7 mouse cellular contexts compared by ENCODE assay signal in genomic region chr17:47502707-47503045, GRCm38 (mm10). TPM values are rescaled to one million over a fixed set of nuclear protein-coding genes. Genes with fewer than 3 reads are reported as not detected.
DNase-seq lines count a peak whose midpoint lies in the region; ATAC-seq and TF ChIP-seq lines count a peak whose summit lies in the region.
"Not testable (repeated sequence)": the region's sequence is repeated elsewhere in the genome, so short reads cannot be mapped to it uniquely, and the experiment has no call there.

No protein-coding gene starts in this region.

- H3K4me2 ChIP-seq in heart, embryonic 15.5 days: peak overlapping the region; percentile 85
- peak overlapping the region; percentile 57; the same call in 1 of the 2 replicates for H3K4me2 ChIP-seq in intestine, embryonic 15.5 days (replicated peaks)
- H3K4me2 ChIP-seq in limb, embryonic 12.5 days: peak overlapping the region; percentile 84; the same call in 1 of the 2 replicates
- H3K4me2 ChIP-seq in liver, postnatal 0 days (ENCODE audit: low read depth, low read length): peak overlapping the region; percentile 74
- H3K4me2 ChIP-seq in midbrain, embryonic 15.5 days: peak overlapping the region; percentile 89; the same call in 1 of the 2 replicates

- TF ChIP-seq CTCF in MEL (IDR thresholded peaks at IDR 0.05 in 2 of 3, conservative IDR thresholded peaks at IDR 0.05 in 1 of 3; ENCODE audit: control insufficient read depth in 1 of 3, insufficient read depth in 1 of 3, low read depth in 2 of 3, low read length in 3 of 3, poor library complexity in 1 of 3, severe bottlenecking in 1 of 3); liver, postnatal 0 days (IDR thresholded peaks at IDR 0.05; ENCODE audit: low read depth): not testable (repeated sequence)

- not testable (repeated sequence) for TF ChIP-seq RAD21 in MEL (IDR thresholded peaks at IDR 0.05; ENCODE audit: low read depth, low read length)

- H3K9me3 ChIP-seq in MEL (replicated peaks; ENCODE audit: insufficient read depth, low read length); forebrain, embryonic 10.5 days; heart, embryonic 15.5 days (replicated peaks); intestine, embryonic 15.5 days; limb, embryonic 12.5 days; liver, postnatal 0 days (ENCODE audit: low read length); midbrain, embryonic 15.5 days: not testable (repeated sequence)

- H3K27ac ChIP-seq in MEL (ENCODE audit: control insufficient read depth, low read depth, low read length): peak overlapping the region; percentile 37
- H3K27ac ChIP-seq in forebrain, embryonic 10.5 days: 0 out of 2 replicates have a peak overlapping the region, but pooled peaks have one; percentile 96
- H3K27ac ChIP-seq in heart, embryonic 15.5 days: peak overlapping the region; percentile 85; the same call in 1 of the 2 replicates
- not testable (repeated sequence) for H3K27ac ChIP-seq in intestine, embryonic 15.5 days; limb, embryonic 12.5 days
- H3K27ac ChIP-seq in liver, postnatal 0 days (ENCODE audit: low read depth): peak overlapping the region; percentile 70; the same call in 1 of the 2 replicates
- H3K27ac ChIP-seq in midbrain, embryonic 15.5 days: 0 out of 2 replicates have a peak overlapping the region, but pooled peaks have one; percentile 20

- ATAC-seq in heart, embryonic 15.5 days (replicated peaks; ENCODE audit: insufficient number of reproducible peaks, insufficient read depth, low FRiP score, low read depth); intestine, embryonic 15.5 days; limb, embryonic 12.5 days (ENCODE audit: insufficient number of reproducible peaks, insufficient read depth, low FRiP score, low TSS enrichment, low read depth); liver, postnatal 0 days; midbrain, embryonic 15.5 days (replicated peaks): not testable (repeated sequence)

- not testable (repeated sequence) for TF ChIP-seq EP300 in MEL (IDR thresholded peaks at IDR 0.05; ENCODE audit: low read depth in 1 of 2, low read length in 2 of 2); liver, postnatal 0 days (IDR thresholded peaks at IDR 0.05; ENCODE audit: low read depth)

- not testable (repeated sequence) for H3K27me3 ChIP-seq in MEL (ENCODE audit: control insufficient read depth in 1 of 2, insufficient read depth in 2 of 2, low read length in 2 of 2); forebrain, embryonic 10.5 days (ENCODE audit: poor library complexity, severe bottlenecking); heart, embryonic 15.5 days; intestine, embryonic 15.5 days (replicated peaks); limb, embryonic 12.5 days; liver, postnatal 0 days (ENCODE audit: insufficient read depth, low read length); midbrain, embryonic 15.5 days (replicated peaks)

- H3K36me3 ChIP-seq in MEL (ENCODE audit: control insufficient read depth in 1 of 2, insufficient read depth in 2 of 2, low read length in 2 of 2): peaks cover 1 to 11% of the 10 kb centered on the region in 2 experiments; a peak in 3 of 4 replicates
- peaks cover 27% of the 10 kb centered on the region for H3K36me3 ChIP-seq in forebrain, embryonic 10.5 days (replicated peaks)
- peaks cover 21% of the 10 kb centered on the region for H3K36me3 ChIP-seq in heart, embryonic 15.5 days
- H3K36me3 ChIP-seq in intestine, embryonic 15.5 days: peaks cover 10% of the 10 kb centered on the region
- peaks cover 25% of the 10 kb centered on the region for H3K36me3 ChIP-seq in limb, embryonic 12.5 days
- H3K36me3 ChIP-seq in liver, postnatal 0 days (replicated peaks; ENCODE audit: insufficient read depth, low read length): peaks cover 23% of the 10 kb centered on the region
- H3K36me3 ChIP-seq in midbrain, embryonic 15.5 days (replicated peaks): not testable (repeated sequence)

- TF ChIP-seq POLR2A in MEL (IDR thresholded peaks at IDR 0.05; ENCODE audit: control insufficient read depth in 1 of 2, insufficient read depth in 1 of 2, low read depth in 1 of 2, low read length in 2 of 2, poor library complexity in 1 of 2): not testable (repeated sequence)

- H3K4me1 ChIP-seq in MEL (ENCODE audit: control insufficient read depth in 1 of 2, insufficient read depth in 2 of 2, low read length in 2 of 2): peaks cover 7 to 38% of the 10 kb centered on the region in 2 experiments; a peak in 3 of 4 replicates
- peaks cover 37% of the 10 kb centered on the region for H3K4me1 ChIP-seq in forebrain, embryonic 10.5 days
- peaks cover 38% of the 10 kb centered on the region for H3K4me1 ChIP-seq in heart, embryonic 15.5 days (replicated peaks)
- H3K4me1 ChIP-seq in intestine, embryonic 15.5 days (replicated peaks): peaks cover 32% of the 10 kb centered on the region
- H3K4me1 ChIP-seq in limb, embryonic 12.5 days (replicated peaks): peaks cover 35% of the 10 kb centered on the region
- peaks cover 39% of the 10 kb centered on the region for H3K4me1 ChIP-seq in liver, postnatal 0 days (ENCODE audit: insufficient read depth)
- H3K4me1 ChIP-seq in midbrain, embryonic 15.5 days: peaks cover 23% of the 10 kb centered on the region

- peak overlapping the region; percentile 44 for H3K9ac ChIP-seq in MEL (ENCODE audit: control insufficient read depth, low read depth, low read length, poor library complexity, severe bottlenecking)
- H3K9ac ChIP-seq in heart, embryonic 15.5 days; intestine, embryonic 15.5 days; limb, embryonic 12.5 days (replicated peaks); midbrain, embryonic 15.5 days: not testable (repeated sequence)
- H3K9ac ChIP-seq in liver, postnatal 0 days (replicated peaks): peak overlapping the region; percentile 70; the same call in 1 of the 2 replicates

- H3K79me2 ChIP-seq in MEL (ENCODE audit: control insufficient read depth, insufficient read depth, low read length, poor library complexity): not testable (repeated sequence)

- not testable (repeated sequence) for DNase-seq in MEL (ENCODE audit: low read depth, low spot score); forebrain, embryonic 10.5 days (ENCODE audit: extremely low spot score, low spot score); liver, postnatal 0 days

- WGBS in forebrain, embryonic 10.5 days: 84% methylated on average over 6 of the region's 6 CpGs
- WGBS in heart, embryonic 15.5 days: 79% methylated on average over 6 of the region's 6 CpGs
- WGBS in intestine, embryonic 15.5 days: 76% methylated on average over 6 of the region's 6 CpGs
- WGBS in limb, embryonic 12.5 days: 83% methylated on average over 6 of the region's 6 CpGs
- WGBS in liver, postnatal 0 days (ENCODE audit: insufficient replicate concordance): 77% methylated on average over 6 of the region's 6 CpGs
- WGBS in midbrain, embryonic 15.5 days: 76% methylated on average over 6 of the region's 6 CpGs

- peak overlapping the region in 1 of 2 experiments; percentile 46; a peak in 1 of 4 replicates for H3K4me3 ChIP-seq in MEL (ENCODE audit: control insufficient read depth in 1 of 2, insufficient read depth in 1 of 2, low read depth in 2 of 2, low read length in 2 of 2)
- H3K4me3 ChIP-seq in forebrain, embryonic 10.5 days: peak overlapping the region; percentile 79
- not testable (repeated sequence) for H3K4me3 ChIP-seq in heart, embryonic 15.5 days; intestine, embryonic 15.5 days (replicated peaks); liver, postnatal 0 days (ENCODE audit: low read depth, low read length)
- H3K4me3 ChIP-seq in limb, embryonic 12.5 days (replicated peaks): peak overlapping the region; percentile 65; the same call in 1 of the 2 replicates
- peak overlapping the region; percentile 92 for H3K4me3 ChIP-seq in midbrain, embryonic 15.5 days

TF ChIP-seq in MEL, 35 proteins besides CTCF, POLR2A, EP300 and RAD21:
- TF ChIP-seq USF1 (IDR thresholded peaks at IDR 0.05; ENCODE audit: low read depth, low read length): peak; percentile 61; the same call in 1 of the 2 replicates

RNA-seq across cellular contexts. Expression of gene Taf8, which starts 0.6 kb away (rescaled TPM):
- 14.4 and 15.2 TPM in 2 replicates for total RNA-seq in MEL (2012; rRNA removed)
- 10 to 100 TPM in 1 of 2 experiments, not detected in 1; 25.7 TPM for polyA plus RNA-seq in MEL (2012; ENCODE audit: insufficient read depth in 1 of 2, insufficient read length in 2 of 2, low read depth in 1 of 2, low replicate concordance in 2 of 2, missing spikeins in 1 of 2)
- 32.5 and 33.3 TPM in 2 replicates for polyA plus RNA-seq in forebrain, embryonic 10.5 days (2016; fragmentation: Nextera tagmentation; extraction: Ambion mirVana)
- polyA plus RNA-seq in heart, embryonic 15.5 days (2015; fragmentation: Nextera tagmentation; extraction: Ambion mirVana): 17.0 and 20.5 TPM in 2 replicates
- 20.4 and 21.9 TPM in 2 replicates for polyA plus RNA-seq in intestine, embryonic 15.5 days (2015; fragmentation: Nextera tagmentation; extraction: Ambion mirVana)
- polyA plus RNA-seq in limb, embryonic 12.5 days (2016; fragmentation: Nextera tagmentation; extraction: Ambion mirVana): 39.0 and 40.3 TPM in 2 replicates
- polyA plus RNA-seq in liver, postnatal 0 days (2015; fragmentation: Nextera tagmentation; extraction: Ambion mirVana): 6.5 and 8.1 TPM in 2 replicates
- polyA plus RNA-seq in midbrain, embryonic 15.5 days (2015; fragmentation: Nextera tagmentation; extraction: Ambion mirVana): 22.0 and 22.4 TPM in 2 replicates

RNA-seq across cellular contexts. Expression of gene Ccnd3, which starts 2.2 kb away (rescaled TPM):
- total RNA-seq in MEL (2012; rRNA removed): 143 TPM in 2 replicates
- 100 to 1,000 TPM in 1 of 2 experiments, not detected in 1; 568 TPM for polyA plus RNA-seq in MEL (2012; ENCODE audit: insufficient read depth in 1 of 2, insufficient read length in 2 of 2, low read depth in 1 of 2, low replicate concordance in 2 of 2, missing spikeins in 1 of 2)
- polyA plus RNA-seq in forebrain, embryonic 10.5 days (2016; fragmentation: Nextera tagmentation; extraction: Ambion mirVana): 296 and 313 TPM in 2 replicates
- 369 and 456 TPM in 2 replicates for polyA plus RNA-seq in heart, embryonic 15.5 days (2015; fragmentation: Nextera tagmentation; extraction: Ambion mirVana)
- 394 and 407 TPM in 2 replicates for polyA plus RNA-seq in intestine, embryonic 15.5 days (2015; fragmentation: Nextera tagmentation; extraction: Ambion mirVana)
- polyA plus RNA-seq in limb, embryonic 12.5 days (2016; fragmentation: Nextera tagmentation; extraction: Ambion mirVana): 323 and 348 TPM in 2 replicates
- polyA plus RNA-seq in liver, postnatal 0 days (2015; fragmentation: Nextera tagmentation; extraction: Ambion mirVana): 249 and 250 TPM in 2 replicates
- polyA plus RNA-seq in midbrain, embryonic 15.5 days (2015; fragmentation: Nextera tagmentation; extraction: Ambion mirVana): 74.0 and 87.8 TPM in 2 replicates
